Mouse (Mus musculus) cerebellum, adult 18-20 months (tissue): ENCODE data around the gene Btbd35f22.
"Not testable (repeated sequence)": the region's sequence is repeated elsewhere in the genome, so short reads cannot be mapped to it uniquely, and the experiment has no call there.

Experiments used
- DNase-seq, 2 experiments: peaks; one replicate each; pipeline ENCODE4 v3.0.0; 2021

Btbd35f22 gene

DNA sequence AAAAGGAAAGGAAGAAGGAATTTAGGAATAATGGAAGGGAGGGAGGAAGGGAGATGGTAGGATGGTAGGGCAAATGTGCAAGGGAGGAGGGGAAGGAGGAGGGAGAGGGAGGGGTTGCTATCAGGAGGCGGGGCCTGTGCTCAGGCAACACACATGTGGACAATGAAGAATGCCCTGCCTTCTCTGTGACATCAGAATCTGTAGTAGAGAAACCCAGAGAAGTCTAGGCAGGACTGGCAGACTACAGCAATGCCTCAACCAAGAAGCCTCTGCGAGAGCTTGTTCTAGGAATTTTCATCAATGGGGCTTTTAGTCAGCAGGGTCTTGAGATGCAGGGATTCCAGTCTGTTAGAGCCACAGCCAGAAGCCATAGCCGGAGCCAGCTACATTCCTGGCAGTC lies at the start of gene Btbd35f22:
TSS of gene Btbd35f22 (plus strand) at position 301 of the 400 bp plus-strand sequence.
- not testable (repeated sequence) for DNase-seq
